Mouse (Mus musculus): ENCODE data around the gene Anks4b. TPM values are rescaled to one million over a fixed set of nuclear protein-coding genes. Genes with fewer than 3 reads are reported as not detected.

The Anks4b gene
- total RNA-seq (2023): not detected

DNA sequence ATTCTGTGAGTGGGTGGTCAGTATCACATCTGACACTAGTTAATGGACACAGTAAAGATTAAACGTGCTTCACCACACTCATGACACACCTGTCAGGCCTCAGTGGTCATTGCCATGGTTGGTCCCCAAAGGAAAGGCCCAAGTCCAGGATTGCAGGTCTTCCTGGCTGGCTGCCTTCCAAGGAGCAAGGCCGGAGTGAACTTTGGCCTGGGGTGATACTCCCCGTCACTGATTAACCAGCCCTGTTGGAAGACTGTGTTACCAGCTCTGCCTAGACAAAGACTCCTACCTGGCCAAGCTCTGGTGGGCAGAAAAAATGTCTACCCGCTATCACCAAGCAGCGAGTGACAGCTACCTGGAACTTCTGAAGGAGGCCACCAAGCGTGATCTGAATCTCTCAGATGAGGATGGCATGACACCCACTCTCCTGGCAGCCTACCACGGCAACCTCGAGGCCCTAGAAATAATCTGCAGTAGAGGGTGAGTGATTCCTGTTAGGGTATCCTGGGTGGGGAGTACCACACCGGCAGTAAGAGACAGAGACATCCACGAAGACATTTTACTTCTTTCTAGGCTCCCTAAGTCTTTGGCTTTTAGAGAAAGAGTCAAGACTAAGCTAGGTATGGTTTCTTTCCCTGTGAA, at the start of gene Anks4b:
Anks4b (plus strand) TSS at position 256 of the 642 bp plus-strand sequence.

DNA sequence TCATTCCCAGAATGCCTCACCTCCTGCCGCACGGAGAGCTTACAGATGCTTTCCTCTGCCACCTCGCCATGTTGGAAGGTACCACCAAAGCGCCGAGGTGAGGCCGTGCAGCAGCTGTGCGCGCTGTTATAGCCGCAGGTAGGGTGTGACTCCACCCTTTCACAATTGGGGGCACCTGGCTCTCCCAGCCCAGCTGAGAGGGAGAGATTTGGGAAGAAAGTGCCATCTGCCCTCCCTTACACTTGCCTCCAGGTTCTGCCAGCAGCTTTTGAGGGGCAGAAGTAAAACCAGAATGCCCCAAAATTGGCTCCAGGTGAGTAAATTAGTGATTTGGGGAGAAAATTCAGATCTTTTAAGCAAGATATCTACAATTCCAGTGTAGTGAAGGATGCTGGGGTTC, 28.5 kb upstream of the Anks4b start, which contains the start of gene Zp2:
Zp2 (minus strand) TSS at position 101 of the 400 bp plus-strand sequence.

DNA sequence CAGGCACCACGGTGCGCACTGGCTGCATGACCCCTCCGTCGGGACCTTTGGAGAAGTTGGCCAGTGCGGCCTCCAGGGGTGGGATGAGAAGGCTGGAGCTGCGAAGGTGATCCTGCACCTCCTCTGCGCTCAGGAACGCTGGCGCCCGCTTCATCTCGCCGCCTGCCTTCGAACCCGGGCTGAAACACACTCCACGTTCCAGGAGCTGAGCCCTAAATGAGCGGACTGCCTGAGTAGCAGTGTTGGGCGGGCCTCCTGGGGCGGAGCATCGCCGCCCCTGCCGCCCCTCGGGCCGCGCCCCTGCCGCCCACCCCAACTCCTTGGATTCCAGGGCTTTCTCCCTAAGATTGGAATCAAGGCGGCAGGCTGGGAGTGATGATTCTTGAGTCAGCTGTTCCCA, 28.1 kb downstream of the Anks4b start, which contains the start of gene Crym:
Crym (minus strand) TSS at position 341 of the 400 bp plus-strand sequence.

DNA sequence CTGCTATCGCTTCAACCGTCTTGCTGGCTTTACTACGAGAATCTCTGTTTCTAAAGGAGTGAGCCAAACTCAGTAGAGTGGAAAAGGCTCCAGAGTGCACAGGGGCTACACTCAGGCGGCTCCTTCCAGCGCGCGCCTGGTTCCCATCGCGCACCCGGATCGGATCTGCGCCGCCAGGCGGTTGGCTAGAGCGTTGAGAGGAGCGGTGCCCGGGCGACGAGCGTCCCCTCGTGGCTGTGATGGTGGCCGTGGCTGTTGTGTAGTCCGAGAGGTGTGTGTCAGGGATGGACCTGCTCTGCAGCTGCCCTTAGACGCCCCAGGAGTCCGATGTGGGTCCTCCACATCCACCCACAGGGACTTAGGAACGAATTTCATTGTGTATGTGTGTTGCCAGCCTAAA, 30.1 kb downstream of the Anks4b start, which contains the start of gene Abca14:
Abca14 (plus strand) TSS at position 173 of the 400 bp plus-strand sequence.

Other genes with a start within 250 kb of the Anks4b start
- gene Dnah3, start 78.6 kb upstream of the Anks4b start, total RNA-seq (2023): not detected
- 10 to 100 TPM in 1 of 2 experiments, 1 to 10 TPM in 1; 8.2 to 10.7 TPM for gene Tmem159, start 71.5 kb upstream of the Anks4b start, total RNA-seq (2023)
- gene Zp2, start 28.6 kb upstream of the Anks4b start, total RNA-seq (2023): not detected
- not detected for gene Crym, start 28.3 kb downstream of the Anks4b start, total RNA-seq (2023)
- gene Abca14, start 30.1 kb downstream of the Anks4b start, total RNA-seq (2023): not detected
- gene Abca15, start 154.8 kb downstream of the Anks4b start, total RNA-seq (2023): not detected
- not detected for gene Abca16, start 235.8 kb downstream of the Anks4b start, total RNA-seq (2023)

All from neutrophil, adult 59 days (primary cell).